7 mouse cellular contexts compared by ENCODE assay signal in the genomic region with DNA sequence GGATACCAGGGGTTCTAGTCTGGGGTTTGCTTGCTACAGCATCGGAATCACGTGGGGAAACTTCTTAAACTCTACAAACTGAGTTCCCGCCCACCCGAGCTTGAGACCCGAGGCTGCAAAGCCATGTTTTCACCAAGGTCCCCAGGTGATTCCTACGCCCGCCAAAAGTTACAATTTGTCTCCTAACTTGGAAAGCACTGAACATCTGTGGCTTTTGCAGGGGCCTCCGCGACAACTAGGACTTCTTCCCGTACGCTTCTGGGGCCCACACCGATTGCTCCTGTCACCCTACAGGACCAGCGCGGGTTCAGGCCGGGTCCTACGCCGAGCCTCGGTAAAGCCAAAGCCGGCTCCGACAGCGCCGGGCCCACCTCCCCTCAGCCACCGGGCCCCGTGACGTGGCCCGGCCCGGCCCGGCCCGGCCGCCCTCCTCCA. TPM values are rescaled to one million over a fixed set of nuclear protein-coding genes. Genes with fewer than 3 reads are reported as not detected.
DNase-seq lines count a peak whose midpoint lies in the region; ATAC-seq lines count a peak whose summit lies in the region.

No protein-coding gene starts in this region.

- ATAC-seq in midbrain, embryonic 13.5 days = no peak

- H3K27ac ChIP-seq in midbrain, embryonic 13.5 days = peak overlapping the region; percentile 91

- H3K4me3 ChIP-seq in midbrain, embryonic 13.5 days (replicated peaks) = peak overlapping the region; percentile 92

- no peaks in the 10 kb centered on the region for H3K27me3 ChIP-seq in midbrain, embryonic 13.5 days

- DNase-seq in thymus, postnatal 0 days (ENCODE audit: low spot score) = peak; percentile 65
- no peak for DNase-seq in thymus, postnatal 25 days
- peak; percentile 23 for DNase-seq in embryo, embryonic 11.5 days (ENCODE audit: low read depth, low spot score)
- peak; percentile 67 for DNase-seq in induced T-regulatory cell, adult 2 months (ENCODE audit: low read depth)
- DNase-seq in ovary, postnatal 36 days (ENCODE audit: low spot score) = no peak
- DNase-seq in ovary, adult 18-20 months (ENCODE audit: low spot score) = no peak

- peaks cover 13% of the 10 kb centered on the region for H3K4me1 ChIP-seq in midbrain, embryonic 13.5 days (replicated peaks)

- peak overlapping the region; percentile 90 for H3K9ac ChIP-seq in midbrain, embryonic 13.5 days (replicated peaks)

- no peaks in the 10 kb centered on the region for H3K9me3 ChIP-seq in midbrain, embryonic 13.5 days

- under 1% methylated on average over 30 of the region's 30 CpGs for WGBS in midbrain, embryonic 13.5 days

- H3K36me3 ChIP-seq in midbrain, embryonic 13.5 days = no peaks in the 10 kb centered on the region

- peak overlapping the region; percentile 73 for H3K4me2 ChIP-seq in midbrain, embryonic 13.5 days (replicated peaks)

RNA-seq across cellular contexts. Expression of a gene that starts 0.5 kb away (rescaled TPM):
- 36.3 and 38.5 TPM in 2 replicates for polyA plus RNA-seq in thymus, postnatal 0 days (2015; fragmentation: Nextera tagmentation; extraction: Ambion mirVana)
- polyA plus RNA-seq in midbrain, embryonic 13.5 days (2015; fragmentation: Nextera tagmentation; extraction: Ambion mirVana) = 66.3 and 68.7 TPM in 2 replicates

RNA-seq across cellular contexts. Expression of a gene that starts 0.5 kb away (rescaled TPM):
- polyA plus RNA-seq in thymus, postnatal 0 days (2015; fragmentation: Nextera tagmentation; extraction: Ambion mirVana) = 0.79 and 1.3 TPM in 2 replicates
- 9.3 and 11.7 TPM in 2 replicates for polyA plus RNA-seq in midbrain, embryonic 13.5 days (2015; fragmentation: Nextera tagmentation; extraction: Ambion mirVana)

Comparison
In these comparisons a context has a peak if more than half of its experiments do, and no peak if none do; other contexts are left out.
1. DNase-seq: peak in thymus, postnatal 0 days (single experiment), embryo, embryonic 11.5 days (single experiment) and induced T-regulatory cell, adult 2 months (single experiment); none in thymus, postnatal 25 days (single experiment), ovary, postnatal 36 days (single experiment) and ovary, adult 18-20 months (single experiment).